Mouse (Mus musculus) cerebellum, adult 18-20 months (tissue): ENCODE data around the gene Pgs1.

Source experiments
- DNase-seq, 2 experiments: peaks; one replicate each; pipeline ENCODE4 v3.0.0; 2021

Gene Pgs1

GRCm38 (mm10) chr11:118004217-118004616, 18.1 kb downstream of the Pgs1 start:
- DNase-seq = no peak

GRCm38 (mm10) chr11:118007460-118008143, 21.5 kb downstream of the Pgs1 start:
- DNase-seq = no peak

GRCm38 (mm10) chr11:118008144-118008805, 22.2 kb downstream of the Pgs1 start:
- DNase-seq = no peak

- no peak for DNase-seq
Measured at GRCm38 (mm10) chr11:118008843-118009242, 22.8 kb downstream of the Pgs1 start.

- no peak for DNase-seq
Measured at GRCm38 (mm10) chr11:118009865-118010571, 23.9 kb downstream of the Pgs1 start.

- DNase-seq = no peak
Measured at GRCm38 (mm10) chr11:118012595-118012994, 26.5 kb downstream of the Pgs1 start.

- DNase-seq = no peak
Measured at GRCm38 (mm10) chr11:118013339-118013738, 27.2 kb downstream of the Pgs1 start.

GRCm38 (mm10) chr11:118014391-118014995, 28.4 kb downstream of the Pgs1 start:
- no peak for DNase-seq

- DNase-seq = no peak
Measured at GRCm38 (mm10) chr11:118015381-118016145, 29.5 kb downstream of the Pgs1 start.

- no peak for DNase-seq
Measured at GRCm38 (mm10) chr11:118018328-118018727, 32.2 kb downstream of the Pgs1 start.

- DNase-seq = peak; percentile 78 to 81
Measured at GRCm38 (mm10) chr11:118021806-118022205, 35.7 kb downstream of the Pgs1 start.

- peak in 1 of 2 experiments; percentile 13 for DNase-seq
Measured at GRCm38 (mm10) chr11:118023475-118023874, 37.4 kb downstream of the Pgs1 start.

- no peak for DNase-seq
Measured at GRCm38 (mm10) chr11:118024111-118024510, 38.0 kb downstream of the Pgs1 start.

GRCm38 (mm10) chr11:118029170-118029569, 43.1 kb downstream of the Pgs1 start:
- DNase-seq = no peak

GRCm38 (mm10) chr11:118031134-118031533, 45.0 kb downstream of the Pgs1 start:
- no peak for DNase-seq

GRCm38 (mm10) chr11:118034395-118034794, 48.3 kb downstream of the Pgs1 start:
- DNase-seq = no peak

- no peak for DNase-seq
Measured at GRCm38 (mm10) chr11:118035068-118035467, 49.0 kb downstream of the Pgs1 start.

GRCm38 (mm10) chr11:118042791-118043190, 56.7 kb downstream of the Pgs1 start:
- DNase-seq = no peak

- DNase-seq = peak; percentile 21 to 30
Measured at GRCm38 (mm10) chr11:118043293-118043907, 57.3 kb downstream of the Pgs1 start.

GRCm38 (mm10) chr11:118049641-118050040, 63.5 kb downstream of the Pgs1 start:
- no peak for DNase-seq

- no peak for DNase-seq
Measured at GRCm38 (mm10) chr11:118050174-118050573, 64.1 kb downstream of the Pgs1 start.

- no peak for DNase-seq
Measured at GRCm38 (mm10) chr11:118058367-118058766, 72.3 kb downstream of the Pgs1 start.
